Mouse (Mus musculus) cerebellum, adult 2 months (tissue): ENCODE measurements around the gene Traf4.

ENCODE experiments used
- CTCF ChIP-seq: fragments of 200-500 bp; IDR thresholded peaks from 2 replicates; pipeline ENCODE4 v1.5.1; 2011; ENCODE audit warnings: low read depth, mild to moderate bottlenecking, control low read depth, low read length, moderate library complexity, borderline replicate concordance; ENCODE audit not compliant: insufficient read depth
- POLR2A ChIP-seq: fragments of 200-500 bp; IDR thresholded peaks from 2 replicates; pipeline ENCODE4 v1.6.1; 2011; ENCODE audit warnings: low read length, control low read depth, borderline replicate concordance; ENCODE audit not compliant: insufficient read depth

DNA sequence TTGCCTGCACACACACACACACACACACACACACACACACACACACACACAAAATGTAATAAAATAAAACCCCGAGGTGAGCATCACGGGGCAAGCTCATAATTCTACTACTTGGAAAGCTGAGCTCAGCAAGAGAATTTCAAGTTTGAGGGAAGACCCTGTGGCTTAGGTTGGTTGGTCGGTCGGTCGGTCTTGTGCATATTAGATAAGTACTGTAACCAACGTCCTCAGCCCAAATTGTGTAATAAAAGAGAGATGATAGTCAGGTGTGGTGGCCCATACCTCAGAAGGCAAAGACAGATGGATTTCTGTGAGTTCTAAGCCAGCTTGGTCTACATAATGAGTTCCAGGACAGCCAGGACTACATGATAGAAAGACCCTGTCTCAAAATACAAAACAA, 31.5 kb downstream of the Traf4 start:
- TF ChIP-seq CTCF (no peak), POLR2A (no peak)
